Mouse (Mus musculus) neural tube, embryonic 14.5 days (tissue): ENCODE measurements around the gene Sfxn2. TPM values are rescaled to one million over a fixed set of nuclear protein-coding genes. Genes with fewer than 3 reads are reported as not detected.

Experiments used
- ATAC-seq: fragments of 200-750 bp; cut with Nextera tagmentation; 2 replicates; pipeline ENCODE4 v1.8.0; 2017; ENCODE audit warnings: low read depth, mild to moderate bottlenecking, moderate TSS enrichment, moderate library complexity
- H3K27ac ChIP-seq: fragments of 300-500 bp; sonication (generic); 2 replicates; pipeline ENCODE4 v1.5.1; 2014; ENCODE audit warnings: low read depth, mild to moderate bottlenecking, control low read depth, low read length, moderate library complexity, mixed read lengths
- H3K27me3 ChIP-seq: fragments of 300-500 bp; sonication (generic); 2 replicates; pipeline ENCODE4 v1.6.1; 2014; ENCODE audit warnings: low read length; ENCODE audit not compliant: control insufficient read depth, insufficient read depth
- H3K36me3 ChIP-seq: fragments of 300-500 bp; sonication (generic); 2 replicates; pipeline ENCODE4 v1.6.1; 2014; ENCODE audit warnings: low read length, mixed read lengths; ENCODE audit not compliant: control insufficient read depth, insufficient read depth
- H3K4me1 ChIP-seq: fragments of 300-500 bp; sonication (generic); 2 replicates; pipeline ENCODE4 v1.6.1; 2014; ENCODE audit warnings: low read length; ENCODE audit not compliant: control insufficient read depth, insufficient read depth
- H3K4me2 ChIP-seq: fragments of 300-500 bp; sonication (generic); 2 replicates; pipeline ENCODE4 v1.6.1; 2014; ENCODE audit warnings: mild to moderate bottlenecking, low read depth, low read length, control low read depth
- H3K4me3 ChIP-seq: fragments of 300-500 bp; sonication (generic); 2 replicates; pipeline ENCODE4 v1.5.1; 2014; ENCODE audit warnings: low read depth, low read length, control low read depth, mixed read lengths
- H3K9ac ChIP-seq: fragments of 300-500 bp; sonication (generic); replicated peaks from 2 replicates; pipeline ENCODE4 v1.6.1; 2014; ENCODE audit warnings: low read depth, mild to moderate bottlenecking, control low read depth, low read length, mixed read lengths
- H3K9me3 ChIP-seq: fragments of 300-500 bp; sonication (generic); 2 replicates; pipeline ENCODE4 v1.6.1; 2016; ENCODE audit warnings: low read length; ENCODE audit not compliant: control insufficient read depth
- WGBS: fragments of 180-500 bp; shearing (Covaris S2); extraction: QIAGEN DNeasy Blood & Tissue Kit; methylation state at CpG from one replicate; pipeline ENCODE4 v1.1.7; 2014; 5-methylcytosine and 5-hydroxymethylcytosine counted together
- polyA plus RNA-seq: library from polyadenylated mRNA; unstranded; fragments of >200 nt; fragmentation: Nextera tagmentation; extraction: Ambion mirVana; gene quantifications from 2 replicates; pipeline ENCODE4 v1.2.1, GENCODE M21; 2014

The Sfxn2 gene
- polyA plus RNA-seq, 1 experiment from 2014 or later = 10.7 TPM

DNA sequence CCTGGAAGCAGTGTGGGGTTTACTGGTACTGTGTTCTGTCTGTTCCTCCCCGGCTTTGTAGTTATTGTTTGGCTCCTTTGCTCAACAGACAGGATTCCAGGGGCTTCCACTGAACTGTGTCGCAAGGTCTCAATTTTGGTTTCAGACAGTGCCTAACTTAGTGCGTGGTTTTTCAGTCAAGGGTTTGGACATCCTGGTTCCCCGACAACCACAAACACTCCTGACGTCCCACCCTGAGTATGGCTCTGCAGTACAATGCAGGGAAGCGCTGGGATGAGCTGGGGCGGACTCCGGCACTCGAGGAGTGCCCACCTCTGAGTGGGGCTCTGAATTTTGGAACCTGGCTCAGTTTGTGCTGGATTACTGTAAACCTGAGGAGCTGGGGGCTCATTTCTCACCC is 56.6 kb downstream of the Sfxn2 start:
- Histone ChIP-seq H3K27ac (no peak overlapping the region), H3K4me1 (no peaks in the 10 kb centered on the region), H3K27me3 (no peaks in the 10 kb centered on the region), H3K36me3 (no peaks in the 10 kb centered on the region), H3K9ac (no peak overlapping the region), H3K9me3 (no peaks in the 10 kb centered on the region), H3K4me2 (no peak overlapping the region), H3K4me3 (no peak overlapping the region)
- 81% methylated on average over 9 of the region's 9 CpGs for WGBS
- ATAC-seq = no peak

GRCm38 (mm10) chr19:46631637-46632036 is 58.5 kb downstream of the Sfxn2 start:
- no peaks in the 10 kb centered on the region for H3K4me1 ChIP-seq
- WGBS = 93% methylated on average over 9 of the region's 9 CpGs
- H3K9ac ChIP-seq = no peak overlapping the region
- H3K36me3 ChIP-seq = no peaks in the 10 kb centered on the region
- no peak overlapping the region for H3K4me3 ChIP-seq
- no peaks in the 10 kb centered on the region for H3K27me3 ChIP-seq
- H3K9me3 ChIP-seq = no peaks in the 10 kb centered on the region
- H3K27ac ChIP-seq = no peak overlapping the region
- ATAC-seq = no peak
- no peak overlapping the region for H3K4me2 ChIP-seq

DNA sequence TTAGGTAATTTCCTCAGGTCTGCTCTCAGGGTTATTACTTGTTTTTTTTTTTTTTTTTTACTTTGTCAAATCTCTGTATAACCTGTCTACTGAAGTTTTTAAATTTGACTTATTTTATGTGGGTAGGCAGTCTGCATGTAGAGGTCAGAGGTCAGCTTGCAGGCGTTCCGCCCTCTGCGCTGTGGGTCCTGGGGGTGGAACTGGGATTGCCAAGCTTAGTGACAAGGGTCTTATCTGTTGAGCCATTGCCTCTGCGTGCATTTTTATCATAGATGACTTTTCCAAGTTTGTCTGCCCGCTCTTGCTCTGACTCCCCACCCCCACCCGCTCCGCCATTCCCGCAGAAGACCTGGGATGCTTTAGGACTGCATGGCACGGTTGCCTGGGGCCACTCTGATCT is 62.6 kb downstream of the Sfxn2 start:
- Histone ChIP-seq H3K27me3 (no peaks in the 10 kb centered on the region), H3K36me3 (no peaks in the 10 kb centered on the region), H3K27ac (no peak overlapping the region), H3K4me1 (no peaks in the 10 kb centered on the region), H3K4me2 (no peak overlapping the region), H3K4me3 (no peak overlapping the region), H3K9me3 (no peaks in the 10 kb centered on the region), H3K9ac (no peak overlapping the region)
- no peak for ATAC-seq
- WGBS = 75% methylated on average over 9 of the region's 9 CpGs

DNA sequence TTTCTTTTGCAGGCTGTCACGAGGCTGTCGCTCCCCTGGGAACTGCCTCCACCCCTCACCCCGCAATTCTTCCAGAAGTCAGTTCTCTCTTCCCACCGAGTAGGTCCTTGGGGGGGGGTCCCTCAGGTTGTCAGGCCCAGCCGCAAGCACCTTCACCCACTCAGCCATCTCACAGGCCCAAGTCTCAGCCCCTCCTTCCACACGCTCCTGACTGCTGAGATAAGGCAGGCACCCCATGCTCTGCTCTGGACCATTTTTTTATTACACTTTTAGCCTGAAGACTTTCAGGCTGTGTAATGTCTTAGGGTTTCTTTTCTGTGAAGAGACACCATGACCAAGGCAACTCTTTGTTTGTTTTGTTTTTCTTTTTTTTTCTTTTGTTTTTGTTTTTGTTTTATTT is 64.4 kb downstream of the Sfxn2 start:
- no peak for ATAC-seq
- H3K9me3 ChIP-seq = no peaks in the 10 kb centered on the region
- H3K4me1 ChIP-seq = peaks cover 14% of the 10 kb centered on the region
- no peak overlapping the region for H3K4me3 ChIP-seq
- H3K9ac ChIP-seq = no peak overlapping the region
- no peaks in the 10 kb centered on the region for H3K27me3 ChIP-seq
- H3K4me2 ChIP-seq = no peak overlapping the region
- whole genome bisulfite sequencing = 89% methylated on average over 6 of the region's 6 CpGs
- H3K36me3 ChIP-seq = no peaks in the 10 kb centered on the region
- H3K27ac ChIP-seq = no peak overlapping the region

DNA sequence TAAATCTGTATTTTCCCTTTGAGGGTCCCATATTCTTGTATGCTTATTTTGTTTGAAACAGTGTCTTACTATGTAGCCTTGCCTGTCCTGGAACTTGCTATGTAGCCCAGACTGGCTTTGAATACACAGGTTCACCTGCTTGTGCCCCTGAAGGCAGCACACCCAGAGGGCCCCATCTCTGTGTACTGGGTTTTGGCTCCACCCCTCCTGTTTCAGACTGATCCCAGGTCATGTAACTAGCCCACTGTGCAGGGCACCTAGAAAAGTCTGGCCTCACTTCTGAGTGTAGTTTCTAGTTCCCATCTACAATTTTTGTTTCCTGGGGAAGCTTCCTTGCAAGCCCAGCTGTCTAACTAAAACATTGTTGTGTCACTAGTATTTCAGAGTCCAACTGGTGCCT is 65.9 kb downstream of the Sfxn2 start:
- H3K27ac ChIP-seq = no peak overlapping the region
- H3K4me3 ChIP-seq = no peak overlapping the region
- peaks cover 19% of the 10 kb centered on the region for H3K4me1 ChIP-seq
- H3K9ac ChIP-seq = no peak overlapping the region
- no peaks in the 10 kb centered on the region for H3K27me3 ChIP-seq
- H3K36me3 ChIP-seq = no peaks in the 10 kb centered on the region
- ATAC-seq = no peak
- H3K4me2 ChIP-seq = no peak overlapping the region
- no peaks in the 10 kb centered on the region for H3K9me3 ChIP-seq

DNA sequence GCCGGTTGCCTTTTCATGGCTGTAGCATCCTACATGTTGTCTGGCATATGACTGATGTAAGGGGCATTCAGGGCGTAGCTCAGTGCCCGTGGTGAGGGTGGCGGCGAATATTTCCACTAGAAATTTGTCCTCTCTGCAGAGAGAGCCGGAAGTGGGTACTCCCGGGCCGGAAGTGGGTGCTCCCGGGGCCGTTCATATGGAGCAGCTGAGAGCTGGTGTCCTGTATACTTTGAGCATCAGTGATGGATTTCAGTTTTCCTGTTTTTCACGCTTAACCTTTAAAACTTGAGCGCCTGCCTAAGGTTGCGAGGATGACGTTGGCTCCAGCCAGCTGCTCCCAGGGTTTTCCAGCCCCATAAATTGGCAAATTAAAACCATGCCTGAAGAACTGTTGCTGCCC is 66.3 kb downstream of the Sfxn2 start:
- 84% methylated on average over 14 of the region's 14 CpGs for WGBS
- no peak for ATAC-seq
- Histone ChIP-seq H3K27ac (no peak overlapping the region; the same call in 1 of the 2 replicates), H3K36me3 (no peaks in the 10 kb centered on the region), H3K4me2 (no peak overlapping the region), H3K4me3 (no peak overlapping the region), H3K27me3 (no peaks in the 10 kb centered on the region), H3K9me3 (no peaks in the 10 kb centered on the region), H3K9ac (no peak overlapping the region), H3K4me1 (peaks cover 22% of the 10 kb centered on the region)

GRCm38 (mm10) chr19:46640780-46641179 is 67.6 kb downstream of the Sfxn2 start:
- H3K9ac ChIP-seq = no peak overlapping the region
- ATAC-seq = no peak
- H3K27ac ChIP-seq = no peak overlapping the region
- H3K36me3 ChIP-seq = no peaks in the 10 kb centered on the region
- WGBS = 93% methylated on average over 8 of the region's 8 CpGs
- H3K4me2 ChIP-seq = no peak overlapping the region
- no peaks in the 10 kb centered on the region for H3K27me3 ChIP-seq
- no peaks in the 10 kb centered on the region for H3K9me3 ChIP-seq
- H3K4me3 ChIP-seq = no peak overlapping the region
- H3K4me1 ChIP-seq = peaks cover 29% of the 10 kb centered on the region

DNA sequence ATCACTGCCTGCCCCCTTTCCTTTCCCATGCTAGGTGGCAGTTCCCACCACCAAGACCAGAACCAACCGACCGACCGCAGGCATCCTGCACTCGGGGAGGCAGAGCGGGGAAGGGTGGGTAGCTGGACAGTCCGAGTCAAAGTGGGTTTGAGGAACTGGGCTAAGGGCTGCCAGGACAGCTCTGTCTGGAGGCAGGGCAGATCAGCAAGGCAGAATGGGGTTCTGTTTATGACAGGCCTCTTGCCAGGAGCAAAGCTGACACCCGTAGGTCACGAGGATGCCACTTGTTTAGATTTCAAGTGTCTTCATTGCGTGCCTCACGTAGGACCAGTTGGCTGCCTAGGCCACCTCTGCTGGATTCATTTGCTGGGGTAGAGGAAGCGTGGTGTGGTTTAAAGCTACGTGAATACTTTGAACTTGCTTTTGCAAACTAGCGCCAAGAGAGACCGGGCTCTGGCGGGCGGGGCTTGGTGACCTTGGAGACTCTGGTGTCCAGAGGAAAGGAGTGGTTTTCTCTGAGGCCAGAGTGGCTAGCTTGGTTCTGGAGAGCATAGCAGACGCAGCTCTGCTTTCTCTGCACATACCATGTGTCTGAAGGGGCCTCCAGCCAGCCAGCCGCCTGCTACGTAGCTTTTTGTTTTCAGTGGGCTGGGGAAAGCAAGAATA is 68.4 kb downstream of the Sfxn2 start:
- H3K27ac ChIP-seq = peak overlapping the region; percentile 48; the same call in 1 of the 2 replicates
- H3K9ac ChIP-seq = 0 out of 2 replicates have a peak overlapping the region, but pooled peaks have one; percentile 16
- H3K4me2 ChIP-seq = no peak overlapping the region
- WGBS = 57% methylated on average over 19 of the region's 19 CpGs
- no peak for ATAC-seq
- no peaks in the 10 kb centered on the region for H3K9me3 ChIP-seq
- H3K4me1 ChIP-seq = peaks cover 29% of the 10 kb centered on the region
- no peaks in the 10 kb centered on the region for H3K27me3 ChIP-seq
- H3K36me3 ChIP-seq = no peaks in the 10 kb centered on the region
- no peak overlapping the region for H3K4me3 ChIP-seq

DNA sequence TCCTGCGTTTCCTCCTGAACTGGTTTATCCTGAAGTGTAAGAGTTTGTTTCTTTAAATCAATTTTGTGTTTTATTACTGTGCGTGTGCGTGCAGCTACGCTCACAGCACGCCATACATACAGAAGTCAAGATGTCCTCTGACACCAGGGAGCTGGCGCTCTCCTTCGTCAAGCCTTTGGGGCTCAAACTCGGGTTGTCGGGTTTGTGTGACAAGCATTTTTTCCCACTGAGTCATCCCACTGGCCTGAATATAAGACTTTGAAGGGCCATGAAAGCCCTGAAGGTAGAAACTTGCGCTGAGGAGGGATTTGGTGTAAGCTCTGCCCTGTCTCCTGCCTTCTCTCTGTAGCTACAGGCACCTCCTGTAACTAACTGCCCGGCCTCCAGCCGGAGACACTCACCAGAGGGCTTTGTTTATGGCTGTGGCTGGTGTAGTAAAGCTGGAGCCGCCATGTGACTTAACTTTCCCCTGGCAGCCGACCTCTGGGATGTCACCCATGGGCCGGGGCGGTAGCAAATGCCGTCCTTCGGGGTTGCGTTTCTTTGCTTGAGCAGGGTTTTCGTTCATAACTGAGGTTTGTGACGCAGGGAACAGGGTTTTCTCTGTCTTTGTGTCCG is 69.1 kb downstream of the Sfxn2 start:
- H3K4me1 ChIP-seq = peaks cover 29% of the 10 kb centered on the region

More for the DNA sequence above, 69.1 kb downstream of the Sfxn2 start:
- Histone ChIP-seq H3K9me3 (no peaks in the 10 kb centered on the region), H3K9ac (no peak overlapping the region), H3K27me3 (no peaks in the 10 kb centered on the region), H3K36me3 (no peaks in the 10 kb centered on the region), H3K27ac (peak overlapping the region; percentile 48; the same call in 1 of the 2 replicates), H3K4me3 (no peak overlapping the region), H3K4me2 (no peak overlapping the region)
- ATAC-seq = no peak
- 56% methylated on average over 22 of the region's 22 CpGs for WGBS
